Mouse (Mus musculus): Measurements from ENCODE around the gene Cyp26b1.
"Not testable (repeated sequence)": the region's sequence is repeated elsewhere in the genome, so short reads cannot be mapped to it uniquely, and the experiment has no call there.

The Cyp26b1 gene

GRCm38 (mm10) chr6:84593693-84594092 is at the start of gene Cyp26b1:
Gene Cyp26b1, minus strand, starts transcription at chr6:84593908.
- no peak for DNase-seq

DNA sequence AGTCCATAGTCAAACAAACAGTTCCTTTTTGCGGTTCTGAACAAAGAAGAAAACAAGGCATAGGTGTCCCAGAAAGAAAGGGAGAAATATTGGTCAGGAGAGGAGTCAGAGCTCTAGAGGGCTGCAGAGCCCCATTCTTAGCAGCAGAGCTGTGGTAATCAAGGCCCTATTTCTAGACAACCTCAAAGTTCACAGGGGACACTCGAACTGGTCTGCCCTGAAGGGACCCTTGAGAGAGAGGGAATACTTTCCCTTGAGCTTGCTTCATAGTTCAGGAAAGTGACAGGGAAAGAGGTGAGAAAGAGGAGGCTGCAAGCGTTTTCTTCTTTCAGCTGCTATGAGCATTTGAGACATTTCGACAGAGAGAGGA is 47.3 kb upstream of the Cyp26b1 start:
- DNase-seq, result no peak

- peak; percentile 67 to 73 for DNase-seq
Measured at GRCm38 (mm10) chr6:84640324-84641061, 46.8 kb upstream of the Cyp26b1 start.

DNA sequence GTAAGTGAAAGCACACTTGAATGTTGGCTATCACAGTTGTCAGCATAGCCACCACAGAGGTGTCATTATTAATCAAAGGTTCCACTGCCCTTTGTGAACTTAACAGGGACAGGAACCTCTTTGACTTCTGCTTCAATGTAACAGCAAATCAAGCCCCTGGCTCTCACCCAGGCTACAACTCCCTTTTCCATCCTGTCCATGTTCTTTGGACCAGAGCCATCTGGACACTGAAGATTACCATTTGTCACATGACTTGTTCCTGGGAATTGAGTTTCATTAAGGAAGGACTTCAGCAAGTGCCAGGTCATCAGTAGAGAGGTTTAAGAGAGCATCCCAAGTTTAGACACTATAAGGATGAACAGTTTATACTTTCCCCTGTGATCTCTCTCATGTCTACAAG is 44.5 kb upstream of the Cyp26b1 start:
- DNase-seq, result peak; percentile 71 to 85

DNA sequence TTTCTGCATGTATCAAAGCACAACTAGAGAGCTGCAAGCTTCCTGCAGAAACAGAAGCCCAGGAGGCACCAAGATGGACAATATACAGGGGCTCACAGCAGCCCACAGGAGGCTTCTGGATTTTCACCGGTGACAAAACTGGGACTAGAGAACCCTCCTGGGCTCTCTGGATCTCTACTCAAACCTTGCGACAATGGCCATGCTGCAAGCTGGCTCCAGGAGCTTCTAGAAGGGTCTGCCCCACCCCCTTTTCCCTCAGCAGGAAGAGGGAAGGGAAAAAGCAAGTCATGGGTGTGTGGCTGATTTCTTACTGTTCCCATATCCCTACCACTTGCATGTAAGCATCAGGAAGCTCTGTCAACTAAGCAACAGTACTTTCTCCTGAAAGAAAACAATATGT is 37.9 kb upstream of the Cyp26b1 start:
- DNase-seq, result peak; percentile 5 to 9

DNA sequence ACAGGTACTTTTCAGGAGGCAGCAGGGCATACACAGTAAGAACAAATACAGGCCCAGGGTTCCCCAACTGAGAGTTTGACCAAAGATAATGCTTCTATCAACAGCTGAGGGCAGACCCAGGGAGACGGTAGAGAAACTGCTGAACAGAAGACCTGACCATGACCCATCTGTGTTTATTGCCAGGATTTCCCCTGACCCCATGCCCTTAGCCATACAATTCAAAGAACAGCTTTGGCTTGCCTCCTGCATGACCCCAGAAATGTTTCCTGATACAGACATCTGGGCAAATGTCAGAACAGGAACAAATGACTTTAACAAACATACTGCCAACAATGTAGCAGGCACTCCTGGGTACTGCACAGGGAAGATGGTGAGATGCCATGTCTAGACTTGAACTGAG is 36.6 kb upstream of the Cyp26b1 start:
- peak; percentile 43 to 44 for DNase-seq

DNA sequence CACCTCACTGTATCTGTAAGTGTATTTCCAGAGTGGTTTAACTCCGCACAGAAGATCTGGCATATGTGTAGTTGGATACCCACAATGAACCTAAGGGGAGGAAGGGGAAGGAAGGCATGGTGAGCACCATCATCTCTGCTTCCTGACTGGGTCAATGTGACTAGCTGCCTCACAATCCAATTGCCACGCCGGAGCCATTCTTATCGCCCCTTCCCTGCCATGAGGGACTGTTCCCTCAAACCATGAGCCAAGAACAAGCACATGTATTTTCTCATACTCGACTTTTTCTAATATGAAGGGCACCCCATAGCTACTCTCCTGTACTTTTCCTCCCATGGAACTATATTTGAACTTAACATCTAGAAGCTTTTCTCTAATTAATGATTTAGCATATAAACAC is 35.1 kb upstream of the Cyp26b1 start:
- DNase-seq, result no peak

DNA sequence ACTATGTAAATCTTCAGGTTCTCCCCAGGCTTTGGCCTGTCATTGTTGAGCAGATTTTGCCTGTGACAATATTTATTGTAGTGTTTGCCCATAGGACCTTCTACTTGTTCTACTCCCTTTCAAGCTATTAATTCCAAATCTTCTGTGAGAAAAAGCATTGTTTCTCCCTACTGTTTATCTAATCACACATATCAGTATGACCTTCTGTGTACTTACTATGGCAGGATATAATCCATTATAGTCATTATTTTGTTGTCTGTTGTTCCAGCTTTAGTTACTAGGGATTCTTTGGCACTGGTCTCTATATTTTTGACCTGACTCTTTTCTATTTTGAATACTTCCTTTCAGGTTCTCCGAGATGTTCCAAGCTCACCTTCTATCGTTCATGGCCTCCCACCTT is 32.7 kb upstream of the Cyp26b1 start:
- no peak for DNase-seq

GRCm38 (mm10) chr6:84619166-84619565 is 25.5 kb upstream of the Cyp26b1 start:
- no peak for DNase-seq

- DNase-seq, result no peak
Measured at GRCm38 (mm10) chr6:84617051-84617450, 23.3 kb upstream of the Cyp26b1 start.

GRCm38 (mm10) chr6:84616586-84616985 is 22.9 kb upstream of the Cyp26b1 start:
- no peak for DNase-seq

DNA sequence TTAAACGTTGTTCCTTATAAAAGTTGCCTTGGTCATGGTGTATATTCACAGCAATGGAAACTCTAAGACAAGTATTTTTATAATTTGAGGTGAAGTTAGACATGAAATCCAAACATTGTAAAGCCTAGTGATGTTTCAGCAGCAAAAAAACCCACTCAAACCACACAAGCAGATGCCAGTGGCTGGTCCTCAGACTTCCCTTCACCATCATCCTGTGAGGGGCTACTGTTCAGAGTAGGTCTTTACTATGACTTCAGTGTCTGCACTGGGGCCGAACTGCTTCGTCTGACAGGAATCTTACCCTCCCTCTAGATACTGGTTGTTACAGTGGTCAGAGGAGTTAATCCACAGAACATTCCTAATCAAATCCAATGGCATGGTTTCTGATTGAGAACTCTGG is 19.9 kb upstream of the Cyp26b1 start:
- DNase-seq, result no peak

- DNase-seq, result no peak
Measured at GRCm38 (mm10) chr6:84601136-84601889, 7.6 kb upstream of the Cyp26b1 start.

DNA sequence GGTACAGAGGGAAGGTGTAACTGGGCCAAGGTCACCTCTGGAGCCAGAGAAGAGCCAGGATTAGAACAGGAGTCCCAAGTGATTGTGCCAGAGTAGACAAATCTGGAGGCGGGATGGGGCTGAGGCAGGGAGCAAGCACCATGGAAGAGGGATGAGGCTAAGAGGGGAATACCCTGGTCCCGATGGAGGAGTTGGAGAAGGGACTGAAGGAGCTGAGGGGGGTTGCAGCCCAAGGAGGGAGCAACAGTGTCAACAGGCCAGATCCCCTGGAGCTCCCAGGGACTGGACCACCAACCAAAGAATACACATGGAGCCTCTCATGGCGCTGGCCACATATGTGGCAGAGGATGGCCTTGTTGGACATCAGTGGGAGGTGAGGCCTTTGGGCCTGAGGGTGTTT is 5.6 kb upstream of the Cyp26b1 start:
- not testable (repeated sequence) for DNase-seq

DNA sequence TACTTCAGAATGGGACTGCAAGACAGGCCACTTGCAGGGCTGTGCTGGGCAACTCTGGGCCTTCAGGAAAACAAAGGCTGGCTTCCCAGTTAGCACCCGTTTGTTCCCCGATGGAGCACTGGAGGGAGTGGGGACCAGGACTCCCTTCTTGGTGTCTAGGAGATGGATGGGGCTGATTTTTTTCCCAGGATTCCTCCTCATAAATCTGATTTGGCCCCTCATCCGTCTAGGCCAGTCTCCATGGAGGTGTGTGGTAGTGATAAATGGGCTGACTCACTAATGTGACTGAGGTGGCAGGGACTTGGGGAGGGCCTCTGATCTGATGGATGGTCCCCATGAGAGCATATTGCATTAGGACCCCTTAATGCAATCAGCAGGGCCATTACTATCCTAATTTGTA is 5.0 kb upstream of the Cyp26b1 start:
- DNase-seq, result no peak

GRCm38 (mm10) chr6:84594626-84595025 is 918 bp upstream of the Cyp26b1 start:
- DNase-seq, result peak in 1 of 2 experiments; percentile 10

DNA sequence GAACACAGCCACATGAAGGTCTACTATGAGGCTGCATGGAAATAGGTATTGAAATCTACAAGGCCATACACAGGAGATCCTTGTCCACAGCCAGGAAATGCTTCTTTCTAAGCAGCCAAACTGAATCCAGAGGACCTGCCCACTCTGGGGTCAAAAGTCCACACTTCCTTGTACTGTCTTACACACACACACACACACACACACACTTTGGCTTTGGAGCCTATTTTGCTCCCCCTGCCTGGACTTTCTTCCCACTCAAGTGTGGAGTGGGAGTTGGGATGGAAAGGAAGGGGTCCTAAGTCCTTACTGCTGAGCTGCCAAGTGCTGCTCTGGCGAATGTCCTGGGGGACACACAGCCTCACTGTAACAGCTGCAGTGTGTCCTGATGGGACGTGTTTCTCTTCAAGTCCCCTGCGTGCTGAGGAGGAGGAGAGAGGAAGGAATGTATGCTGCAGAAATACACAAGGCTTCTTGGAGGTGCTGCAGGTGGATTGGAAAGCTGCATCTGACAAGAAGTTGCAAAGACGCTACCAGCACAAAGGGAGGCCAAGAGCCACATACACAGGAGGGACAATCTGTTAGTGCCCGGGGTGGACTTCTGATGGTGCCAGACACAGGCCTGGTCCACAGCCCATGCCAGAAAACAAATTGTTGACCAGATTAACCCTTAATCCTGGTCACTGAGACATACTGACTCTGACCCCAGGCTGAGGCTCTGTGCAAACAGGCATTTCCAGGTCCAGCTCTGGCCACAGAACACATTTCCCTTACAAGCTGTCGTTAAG is 2.6 kb downstream of the Cyp26b1 start:
- DNase-seq, result peak; percentile 81 to 87

- DNase-seq, result peak; percentile 87 to 95
Measured at GRCm38 (mm10) chr6:84589742-84590686, 3.7 kb downstream of the Cyp26b1 start.

GRCm38 (mm10) chr6:84588895-84589652 is 4.6 kb downstream of the Cyp26b1 start:
- DNase-seq, result peak; percentile 55 to 72

DNA sequence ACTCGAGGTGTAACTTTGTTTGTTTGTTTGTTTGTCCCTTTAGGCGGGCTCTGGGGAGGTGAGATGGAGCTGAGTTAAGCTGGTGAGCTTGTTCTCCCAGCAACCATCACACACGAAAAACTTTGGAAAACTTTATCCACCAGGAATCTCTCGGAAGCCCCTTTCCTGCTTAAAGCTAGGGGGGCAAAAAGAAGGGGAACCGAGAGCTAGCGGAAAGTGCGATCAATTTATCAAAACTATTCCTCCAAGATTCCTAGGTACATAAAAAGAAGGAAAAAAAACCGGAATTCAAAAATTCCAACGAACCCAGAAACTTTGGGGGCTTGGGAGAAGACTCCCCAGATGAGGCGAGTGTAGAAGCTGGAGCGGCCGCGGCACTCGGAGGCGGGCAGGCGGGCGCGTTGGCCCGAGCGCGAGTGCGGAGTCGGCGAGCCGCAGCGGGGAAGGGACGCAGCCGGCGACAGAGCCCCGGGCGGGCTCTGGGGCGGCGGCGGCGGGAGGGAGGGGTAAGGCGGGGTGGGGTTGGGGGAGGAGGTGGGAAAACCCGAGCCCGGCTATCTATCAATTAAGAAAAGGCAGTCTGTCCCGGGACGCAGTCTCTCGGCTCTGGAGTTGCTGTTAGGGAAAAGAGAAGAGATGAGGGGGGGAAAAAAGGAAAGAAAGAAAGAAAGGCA is 5.3 kb downstream of the Cyp26b1 start:
- DNase-seq, result peak in 1 of 2 experiments; percentile 45
